Mouse (Mus musculus): ENCODE data around the gene Ankrd24.

DNA sequence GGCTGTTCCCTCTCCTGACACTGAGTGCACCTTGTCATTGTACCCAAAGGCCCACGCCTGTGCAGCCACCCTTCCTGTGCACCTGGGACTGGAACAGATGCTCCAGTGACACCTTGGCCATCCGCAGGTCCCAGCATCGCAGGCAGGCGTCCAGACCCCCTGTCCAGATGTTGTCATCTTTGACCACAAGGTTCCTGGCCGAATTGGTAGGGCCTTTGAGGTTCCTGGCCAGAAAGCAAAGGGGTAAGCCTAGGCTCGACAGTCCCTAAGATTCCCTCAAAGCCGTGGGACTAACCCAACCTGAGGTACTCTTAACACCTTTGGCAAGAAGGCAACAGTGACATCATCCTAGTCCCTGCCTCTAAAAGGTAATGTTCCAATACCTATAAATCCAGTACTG is 35.7 kb upstream of the Ankrd24 start:
- TF ChIP-seq CTCF (IDR thresholded peaks at IDR 0.05) (no peak), POLR2A (IDR thresholded peaks at IDR 0.05; ENCODE audit: insufficient read depth, low read depth, low read length) (no peak), EP300 (IDR thresholded peaks at IDR 0.05; ENCODE audit: insufficient read depth, low read depth, low read length) (no peak)
